15 mouse cellular contexts compared by ENCODE assay signal in genomic region chr7:78431611-78432010, GRCm38 (mm10).
"Had no signal": no experiment of that assay in that cellular context is flagged by ENCODE, and none has a peak within 500 bp of the region (broad histone marks: within the 10 kb centered on the region; RNA-seq: fewer than 3 reads in every experiment).

No protein-coding gene starts in this region.

- H3K27ac ChIP-seq: liver, embryonic 13.5 days; midbrain, embryonic 10.5 days; stomach, postnatal 0 days had no signal

- DNase-seq: kidney, adult 9 months; kidney, postnatal 14 days; kidney, postnatal 4 days; layer of hippocampus, adult 9-11 months; liver, embryonic 13.5 days; lung, adult 2 months; lung, postnatal 14 days; midbrain, embryonic 14.5 days; right cerebral cortex, adult 18-20 months; right cerebral cortex, postnatal 14 days; right cerebral cortex, postnatal 4 days; thymus, postnatal 25 days had no signal

- H3K4me3 ChIP-seq: liver, embryonic 13.5 days; megakaryocyte, embryonic 14.5 days; midbrain, embryonic 10.5 days had no signal
